ENCODE assay signal across 8 mouse cellular contexts in the genomic region with DNA sequence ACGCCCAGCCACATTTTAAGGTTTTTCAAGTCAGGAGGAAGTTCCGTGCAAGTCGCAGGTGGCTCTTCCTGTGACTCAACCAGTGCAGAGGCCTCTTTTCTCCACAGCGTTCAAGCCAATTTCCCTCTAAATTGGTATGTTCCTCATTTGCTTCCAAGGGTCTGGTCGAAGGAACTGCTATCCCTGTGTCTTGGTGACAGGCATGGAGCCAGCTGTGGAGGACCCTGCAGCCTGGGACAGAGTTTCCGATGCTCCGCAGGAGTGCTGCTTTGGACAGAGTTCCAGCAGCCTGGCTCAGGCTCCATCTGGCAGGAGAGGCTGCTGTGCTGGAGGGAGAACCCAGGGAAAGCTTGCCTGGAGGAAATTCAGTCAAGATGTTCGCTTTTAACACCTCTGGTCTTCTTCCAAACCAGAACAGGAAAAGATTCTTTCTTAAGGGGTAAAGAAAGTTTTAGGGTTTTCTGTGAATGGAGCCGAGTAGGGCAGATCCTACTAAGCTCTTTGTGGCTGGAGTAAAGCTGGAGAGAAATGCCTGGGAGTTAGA. TPM values are rescaled to one million over a fixed set of nuclear protein-coding genes. Genes with fewer than 3 reads are reported as not detected.
DNase-seq lines count a peak whose midpoint lies in the region; ATAC-seq and TF ChIP-seq lines count a peak whose summit lies in the region.

No protein-coding gene starts in this region.

- TF ChIP-seq CTCF in thymus, adult 2 months (IDR thresholded peaks at IDR 0.05; ENCODE audit: borderline replicate concordance, control insufficient read depth, extremely low read depth, insufficient read depth, low read length, poor library complexity): no peak

- H3K4me3 ChIP-seq in limb, embryonic 12.5 days (replicated peaks): no peak overlapping the region
- no peak overlapping the region for H3K4me3 ChIP-seq in stomach, embryonic 15.5 days (replicated peaks)
- no peak overlapping the region for H3K4me3 ChIP-seq in thymus, adult 2 months (ENCODE audit: control insufficient read depth, insufficient read depth, low read length)

- no peak for ATAC-seq in limb, embryonic 12.5 days (ENCODE audit: insufficient number of reproducible peaks, insufficient read depth, low FRiP score, low TSS enrichment, low read depth)
- 0 out of 2 replicates have a peak, but pooled peaks have one; percentile 43 for ATAC-seq in stomach, embryonic 15.5 days (ENCODE audit: insufficient read depth, low FRiP score, low read depth)

- TF ChIP-seq POLR2A in thymus, adult 2 months (IDR thresholded peaks at IDR 0.05; ENCODE audit: control insufficient read depth, extremely low read depth, insufficient read depth, low read length, poor library complexity): no peak

- DNase-seq in layer of hippocampus, adult 11-12 months (ENCODE audit: low spot score): peak; percentile 35
- DNase-seq in layer of hippocampus, adult 9-10 months (ENCODE audit: low spot score): no peak
- peak; percentile 9 to 15 for DNase-seq in cerebellum, postnatal 36 days
- DNase-seq in heart, adult 8-10 months (ENCODE audit: low spot score): peak; percentile 50
- no peak for DNase-seq in embryo, embryonic 10 days (ENCODE audit: low spot score)
- DNase-seq in thymus, adult 2 months: no peak

- H3K36me3 ChIP-seq in limb, embryonic 12.5 days: no peaks in the 10 kb centered on the region
- H3K36me3 ChIP-seq in stomach, embryonic 15.5 days: no peaks in the 10 kb centered on the region
- H3K36me3 ChIP-seq in thymus, adult 2 months (ENCODE audit: control insufficient read depth, insufficient read depth, low read length): no peaks in the 10 kb centered on the region

- WGBS in limb, embryonic 12.5 days: 34% methylated on average over 9 of the region's 9 CpGs
- WGBS in stomach, embryonic 15.5 days: 46% methylated on average over 9 of the region's 9 CpGs
- WGBS in thymus, adult 2 months: 39% methylated on average over 9 of the region's 9 CpGs

- peaks cover 12% of the 10 kb centered on the region for H3K4me1 ChIP-seq in limb, embryonic 12.5 days (replicated peaks)
- peaks cover 8% of the 10 kb centered on the region; the same call in 1 of the 2 replicates for H3K4me1 ChIP-seq in stomach, embryonic 15.5 days
- H3K4me1 ChIP-seq in thymus, adult 2 months (replicated peaks; ENCODE audit: control insufficient read depth, insufficient read depth, low read length): no peaks in the 10 kb centered on the region

- H3K4me2 ChIP-seq in limb, embryonic 12.5 days: no peak overlapping the region
- 0 out of 2 replicates have a peak overlapping the region, but pooled peaks have one; percentile 8 for H3K4me2 ChIP-seq in stomach, embryonic 15.5 days

- peak overlapping the region; percentile 53 for H3K27ac ChIP-seq in limb, embryonic 12.5 days
- peak overlapping the region; percentile 59 for H3K27ac ChIP-seq in stomach, embryonic 15.5 days
- H3K27ac ChIP-seq in thymus, adult 2 months (ENCODE audit: control insufficient read depth, insufficient read depth, low read length): no peak overlapping the region

- H3K9me3 ChIP-seq in limb, embryonic 12.5 days: no peaks in the 10 kb centered on the region
- H3K9me3 ChIP-seq in stomach, embryonic 15.5 days: no peaks in the 10 kb centered on the region

- H3K9ac ChIP-seq in limb, embryonic 12.5 days (replicated peaks): no peak overlapping the region
- H3K9ac ChIP-seq in stomach, embryonic 15.5 days: no peak overlapping the region

- peaks cover 3% of the 10 kb centered on the region; the same call in 1 of the 2 replicates for H3K27me3 ChIP-seq in limb, embryonic 12.5 days
- no peaks in the 10 kb centered on the region for H3K27me3 ChIP-seq in stomach, embryonic 15.5 days (replicated peaks)
- H3K27me3 ChIP-seq in thymus, adult 2 months (ENCODE audit: control insufficient read depth, insufficient read depth, low read length): no peaks in the 10 kb centered on the region

RNA-seq across cellular contexts. Expression of gene Gas7, which starts 27.1 kb away (rescaled TPM):
- total RNA-seq in heart, adult 8-10 months (2022): 10 to 100 TPM in 1 of 4 experiments, 1 to 10 TPM in 3; 7.8 to 10.3 (median 8.3) TPM
- polyA plus RNA-seq in limb, embryonic 12.5 days (2016; fragmentation: Nextera tagmentation; extraction: Ambion mirVana): 3.9 and 4.3 TPM in 2 replicates
- polyA plus RNA-seq in stomach, embryonic 15.5 days (2015; fragmentation: Nextera tagmentation; extraction: Ambion mirVana): 14.9 and 15.5 TPM in 2 replicates
- 5.0 TPM in 2 replicates for polyA plus RNA-seq in thymus, adult 2 months (2012; rRNA removed)

Comparison
In these comparisons a context has a peak if more than half of its experiments do, and no peak if none do; other contexts are left out.
1. DNase-seq: peak in layer of hippocampus, adult 11-12 months (single experiment), cerebellum, postnatal 36 days (2 of 2) and heart, adult 8-10 months (single experiment); none in layer of hippocampus, adult 9-10 months (single experiment), embryo, embryonic 10 days (single experiment) and thymus, adult 2 months (single experiment).